Mouse (Mus musculus) E14TG2a.4 (cell line): ENCODE results near the gene Ston2.

Experiments used
- CTCF ChIP-seq: conservative IDR thresholded peaks from 2 replicates; pipeline ENCODE4 v1.5.1; 2014; ENCODE audit warnings: low read length
- NANOG ChIP-seq: IDR thresholded peaks from 2 replicates; pipeline ENCODE4 v1.6.1; 2014; ENCODE audit warnings: borderline replicate concordance, low read length, mixed read lengths
- POU5F1 ChIP-seq: IDR thresholded peaks from 2 replicates; pipeline ENCODE4 v1.6.1; 2014; ENCODE audit warnings: low read length, borderline replicate concordance

DNA sequence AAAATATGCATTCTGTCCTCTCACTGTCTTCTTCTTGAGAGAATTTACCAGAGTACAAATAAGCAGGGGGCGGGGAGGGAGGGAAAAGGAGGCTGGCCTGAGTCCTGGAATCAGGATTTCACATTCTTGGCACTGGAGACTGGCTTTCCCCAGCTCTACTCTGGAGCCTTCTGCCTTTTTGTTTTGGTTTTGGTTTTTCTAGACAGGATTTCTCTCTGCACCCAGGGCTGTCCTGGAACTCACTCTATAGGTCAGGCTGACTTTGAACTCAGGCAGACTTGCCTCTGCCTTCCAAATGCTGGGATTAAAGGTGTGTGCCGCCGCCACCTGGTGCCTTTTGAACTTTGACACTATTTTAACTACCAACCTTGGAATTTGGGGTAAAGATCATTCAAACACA lies 149.8 kb downstream of the Ston2 start:
- no peak for TF ChIP-seq CTCF
- no peak for TF ChIP-seq NANOG
- TF ChIP-seq POU5F1, result no peak
